Mouse (Mus musculus): ENCODE results near the gene Stoml1.

Gene Stoml1

GRCm38 (mm10) chr9:58253033-58253804, at the start of gene Stoml1:
Stoml1 (plus strand) TSS chr9:58253164.
- peak; percentile 93 to 94 for DNase-seq

GRCm38 (mm10) chr9:58203516-58204447, 49.2 kb upstream of the Stoml1 start, which contains the start of the genes Islr and Islr2:
Islr (minus strand) TSS chr9:58204306.
Islr2 (minus strand) TSS chr9:58204319.
- DNase-seq, result peak; percentile 28 to 36

- DNase-seq, result peak; percentile 89 to 94
Measured at GRCm38 (mm10) chr9:58204448-58205000, 48.4 kb upstream of the Stoml1 start.

- DNase-seq, result no peak
Measured at GRCm38 (mm10) chr9:58206013-58206412, 47.0 kb upstream of the Stoml1 start.

- DNase-seq, result no peak
Measured at GRCm38 (mm10) chr9:58209462-58210303, 43.3 kb upstream of the Stoml1 start.

GRCm38 (mm10) chr9:58210304-58210627, 42.7 kb upstream of the Stoml1 start:
- DNase-seq, result no peak

GRCm38 (mm10) chr9:58213377-58213776, 39.6 kb upstream of the Stoml1 start:
- no peak for DNase-seq

- no peak for DNase-seq
Measured at GRCm38 (mm10) chr9:58213865-58214264, 39.1 kb upstream of the Stoml1 start.

GRCm38 (mm10) chr9:58214519-58215180, 38.3 kb upstream of the Stoml1 start:
- no peak for DNase-seq

GRCm38 (mm10) chr9:58216402-58216801, 36.6 kb upstream of the Stoml1 start:
- no peak for DNase-seq

GRCm38 (mm10) chr9:58218539-58218938, 34.4 kb upstream of the Stoml1 start:
- DNase-seq, result no peak

GRCm38 (mm10) chr9:58220218-58220903, 32.6 kb upstream of the Stoml1 start:
- peak; percentile 52 to 67 for DNase-seq

GRCm38 (mm10) chr9:58224356-58224755, 28.6 kb upstream of the Stoml1 start:
- no peak for DNase-seq

GRCm38 (mm10) chr9:58225915-58226913, 26.8 kb upstream of the Stoml1 start:
- DNase-seq, result peak; percentile 38 to 56

GRCm38 (mm10) chr9:58228777-58229466, 24.0 kb upstream of the Stoml1 start:
- DNase-seq, result no peak

GRCm38 (mm10) chr9:58231746-58232145, 21.2 kb upstream of the Stoml1 start:
- DNase-seq, result no peak

- no peak for DNase-seq
Measured at GRCm38 (mm10) chr9:58232374-58232773, 20.6 kb upstream of the Stoml1 start.

GRCm38 (mm10) chr9:58234502-58235015, 18.4 kb upstream of the Stoml1 start:
- DNase-seq, result no peak
